Mouse (Mus musculus): ENCODE measurements around the gene Tppp3.

DNA sequence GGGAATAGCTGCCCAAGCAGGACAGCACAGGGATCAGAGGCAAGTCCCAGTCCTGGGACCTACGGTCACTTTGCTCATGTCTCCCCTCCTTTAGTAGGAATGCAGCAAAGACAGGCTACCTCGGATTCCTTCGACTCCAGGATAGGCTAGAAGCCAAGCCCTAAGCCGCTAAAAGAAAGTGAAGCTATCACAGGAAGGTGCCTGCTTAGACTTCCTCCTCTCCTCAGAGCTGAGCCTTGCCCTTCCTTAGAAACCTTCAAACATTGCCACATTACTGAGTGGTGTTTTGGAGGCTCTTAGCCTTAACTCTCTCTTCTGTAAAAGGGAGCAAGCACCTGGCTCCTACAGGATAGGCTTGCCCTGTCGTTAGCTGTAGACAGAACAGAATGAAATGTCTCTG, 3.4 kb upstream of the Tppp3 start:
- TF ChIP-seq EP300 (IDR thresholded peaks at IDR 0.05; ENCODE audit: insufficient read depth, low read depth, low read length) (no peak), POLR2A (IDR thresholded peaks at IDR 0.05; ENCODE audit: insufficient read depth, low read depth, low read length) (no peak), CTCF (IDR thresholded peaks at IDR 0.05) (no peak)
